Comparison of ENCODE assay signal across 8 mouse cellular contexts in the genomic region with DNA sequence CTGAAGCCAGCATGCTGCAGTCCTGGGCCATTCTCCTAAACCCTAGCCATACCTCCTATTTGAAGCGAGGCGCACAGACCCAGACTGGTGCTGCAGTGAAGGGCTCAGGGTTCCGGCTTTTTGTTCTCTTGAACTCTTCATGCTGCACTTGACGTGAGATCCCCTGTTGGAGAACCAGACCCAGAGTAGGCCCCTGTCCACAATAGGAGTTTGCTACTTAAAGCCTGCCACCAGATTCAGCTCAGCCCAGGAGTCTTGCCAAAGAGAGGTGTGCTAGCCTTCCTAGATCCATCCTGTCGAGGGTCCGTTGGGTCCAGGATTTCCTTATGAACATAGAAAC. TPM values are rescaled to one million over a fixed set of nuclear protein-coding genes. Genes with fewer than 3 reads are reported as not detected.
A peak's percentile ranks its signal among the peaks of the same experiment; 100 is the strongest.
DNase-seq lines count a peak whose midpoint lies in the region; ATAC-seq and TF ChIP-seq lines count a peak whose summit lies in the region.

No protein-coding gene starts in this region.

- TF ChIP-seq CTCF in olfactory bulb, adult 2 months (IDR thresholded peaks at IDR 0.05; ENCODE audit: insufficient read depth, low read depth, low read length), result no peak

- peaks cover 9% of the 10 kb centered on the region; the same call in 1 of the 2 replicates for H3K27me3 ChIP-seq in lung, embryonic 16.5 days (ENCODE audit: control insufficient read depth, insufficient read depth, low read depth, low read length)
- H3K27me3 ChIP-seq in forebrain, embryonic 11.5 days (ENCODE audit: control insufficient read depth, insufficient read depth, low read length), result peaks cover 15% of the 10 kb centered on the region; the same call in 1 of the 2 replicates
- peaks cover 29% of the 10 kb centered on the region for H3K27me3 ChIP-seq in limb, embryonic 13.5 days

- peaks cover 23% of the 10 kb centered on the region for H3K4me1 ChIP-seq in lung, embryonic 16.5 days (replicated peaks; ENCODE audit: control insufficient read depth, insufficient read depth, low read length)
- H3K4me1 ChIP-seq in forebrain, embryonic 11.5 days (replicated peaks; ENCODE audit: control insufficient read depth, insufficient read depth, low read length), result peaks cover 19% of the 10 kb centered on the region
- H3K4me1 ChIP-seq in limb, embryonic 13.5 days, result peaks cover 46% of the 10 kb centered on the region
- H3K4me1 ChIP-seq in olfactory bulb, adult 2 months (ENCODE audit: control insufficient read depth, insufficient read depth, low read length), result peaks cover 22% of the 10 kb centered on the region

- no peak for DNase-seq in lung, postnatal 36 days
- DNase-seq in forebrain, embryonic 11.5 days (ENCODE audit: low spot score), result no peak
- DNase-seq in embryo, embryonic 10.5 days (ENCODE audit: low spot score), result no peak
- DNase-seq in gastrocnemius, postnatal 4 days (ENCODE audit: low spot score in 2 of 2), result no peak
- no peak for DNase-seq in cerebellum, adult 11-12 months

- H3K4me2 ChIP-seq in lung, embryonic 16.5 days (ENCODE audit: low read depth, low read length), result peak overlapping the region; percentile 80
- peak overlapping the region; percentile 92 for H3K4me2 ChIP-seq in forebrain, embryonic 11.5 days (ENCODE audit: low read depth, low read length, severe bottlenecking)
- H3K4me2 ChIP-seq in limb, embryonic 13.5 days (replicated peaks), result peak overlapping the region; percentile 95

- H3K27ac ChIP-seq in lung, embryonic 16.5 days (ENCODE audit: low read length), result no peak overlapping the region; the same call in 1 of the 2 replicates
- H3K27ac ChIP-seq in forebrain, embryonic 11.5 days (ENCODE audit: low read depth, low read length), result peak overlapping the region; percentile 87; the same call in 1 of the 2 replicates
- H3K27ac ChIP-seq in limb, embryonic 13.5 days, result no peak overlapping the region; the same call in 1 of the 2 replicates
- H3K27ac ChIP-seq in olfactory bulb, adult 2 months (ENCODE audit: insufficient read depth, low read depth, low read length), result no peak overlapping the region

- no peak for TF ChIP-seq POLR2A in olfactory bulb, adult 2 months (IDR thresholded peaks at IDR 0.05; ENCODE audit: insufficient read depth, low read depth, low read length)

- 6% methylated on average over 6 of the region's 6 CpGs for WGBS in lung, embryonic 16.5 days
- 7% methylated on average over 6 of the region's 6 CpGs for WGBS in forebrain, embryonic 11.5 days
- 6% methylated on average over 6 of the region's 6 CpGs for WGBS in limb, embryonic 13.5 days
- WGBS in olfactory bulb, adult 2 months, result 10% methylated on average over 6 of the region's 6 CpGs

- H3K9ac ChIP-seq in lung, embryonic 16.5 days (ENCODE audit: low read length), result peak overlapping the region; percentile 90
- peak overlapping the region; percentile 90 for H3K9ac ChIP-seq in forebrain, embryonic 11.5 days (ENCODE audit: low read length)
- peak overlapping the region; percentile 97 for H3K9ac ChIP-seq in limb, embryonic 13.5 days

- ATAC-seq in lung, embryonic 16.5 days (ENCODE audit: low read depth), result no peak
- no peak for ATAC-seq in forebrain, embryonic 11.5 days (replicated peaks; ENCODE audit: low FRiP score)
- no peak for ATAC-seq in limb, embryonic 13.5 days (ENCODE audit: low FRiP score, low read depth)

- H3K9me3 ChIP-seq in lung, embryonic 16.5 days (ENCODE audit: control insufficient read depth, low read length), result no peaks in the 10 kb centered on the region
- H3K9me3 ChIP-seq in forebrain, embryonic 11.5 days (ENCODE audit: control insufficient read depth, low read length), result no peaks in the 10 kb centered on the region
- no peaks in the 10 kb centered on the region for H3K9me3 ChIP-seq in limb, embryonic 13.5 days

- H3K4me3 ChIP-seq in lung, embryonic 16.5 days (ENCODE audit: low read length), result peak overlapping the region; percentile 89
- H3K4me3 ChIP-seq in forebrain, embryonic 11.5 days (ENCODE audit: low read depth, low read length), result peak overlapping the region; percentile 84
- H3K4me3 ChIP-seq in limb, embryonic 13.5 days, result peak overlapping the region; percentile 96
- H3K4me3 ChIP-seq in olfactory bulb, adult 2 months (ENCODE audit: insufficient read depth, low read depth, low read length), result peak overlapping the region; percentile 71

- H3K36me3 ChIP-seq in lung, embryonic 16.5 days (ENCODE audit: control insufficient read depth, insufficient read depth, low read length), result peaks cover 12% of the 10 kb centered on the region
- H3K36me3 ChIP-seq in forebrain, embryonic 11.5 days (ENCODE audit: control insufficient read depth, insufficient read depth, low read length), result peaks cover 11% of the 10 kb centered on the region
- peaks cover 35% of the 10 kb centered on the region for H3K36me3 ChIP-seq in limb, embryonic 13.5 days

RNA-seq across cellular contexts. Expression of a gene that starts 1.0 kb away (rescaled TPM):
- 4.6 and 5.0 TPM in 2 replicates for polyA plus RNA-seq in lung, embryonic 16.5 days (2015; fragmentation: Nextera tagmentation; extraction: Ambion mirVana)
- polyA plus RNA-seq in forebrain, embryonic 11.5 days (2014; fragmentation: Nextera tagmentation; extraction: Ambion mirVana), result 7.5 and 8.9 TPM in 2 replicates
- 11.2 and 11.7 TPM in 2 replicates for polyA plus RNA-seq in limb, embryonic 13.5 days (2015; fragmentation: Nextera tagmentation; extraction: Ambion mirVana)
- polyA plus RNA-seq in olfactory bulb, adult 2 months (2012; ENCODE audit: insufficient read depth, insufficient read length, low replicate concordance, missing spikeins), result 121 and 180 TPM in 2 replicates
- total RNA-seq in gastrocnemius, postnatal 4 days (2021), result 10 to 100 TPM; 48.3 to 50.8 TPM

RNA-seq across cellular contexts. Expression of a gene that starts 16.4 kb away (rescaled TPM):
- polyA plus RNA-seq in lung, embryonic 16.5 days (2015; fragmentation: Nextera tagmentation; extraction: Ambion mirVana), result 458 and 471 TPM in 2 replicates
- 681 and 714 TPM in 2 replicates for polyA plus RNA-seq in forebrain, embryonic 11.5 days (2014; fragmentation: Nextera tagmentation; extraction: Ambion mirVana)
- 612 and 628 TPM in 2 replicates for polyA plus RNA-seq in limb, embryonic 13.5 days (2015; fragmentation: Nextera tagmentation; extraction: Ambion mirVana)
- polyA plus RNA-seq in olfactory bulb, adult 2 months (2012; ENCODE audit: insufficient read depth, insufficient read length, low replicate concordance, missing spikeins), result not detected in 2 replicates
- 100 to 1,000 TPM; 201 TPM for total RNA-seq in gastrocnemius, postnatal 4 days (2021)

RNA-seq across cellular contexts. Expression of a gene that starts 16.5 kb away (rescaled TPM):
- polyA plus RNA-seq in lung, embryonic 16.5 days (2015; fragmentation: Nextera tagmentation; extraction: Ambion mirVana), result 4.0 and 4.7 TPM in 2 replicates
- 16.8 and 17.8 TPM in 2 replicates for polyA plus RNA-seq in forebrain, embryonic 11.5 days (2014; fragmentation: Nextera tagmentation; extraction: Ambion mirVana)
- polyA plus RNA-seq in limb, embryonic 13.5 days (2015; fragmentation: Nextera tagmentation; extraction: Ambion mirVana), result 6.0 and 6.5 TPM in 2 replicates
- not detected in 2 replicates for polyA plus RNA-seq in olfactory bulb, adult 2 months (2012; ENCODE audit: insufficient read depth, insufficient read length, low replicate concordance, missing spikeins)
- total RNA-seq in gastrocnemius, postnatal 4 days (2021), result 1 to 10 TPM; 3.7 to 4.3 TPM

RNA-seq across cellular contexts. Expression of a gene that starts 44.6 kb away (rescaled TPM):
- 26.3 and 27.4 TPM in 2 replicates for polyA plus RNA-seq in lung, embryonic 16.5 days (2015; fragmentation: Nextera tagmentation; extraction: Ambion mirVana)
- polyA plus RNA-seq in forebrain, embryonic 11.5 days (2014; fragmentation: Nextera tagmentation; extraction: Ambion mirVana), result 32.3 and 34.8 TPM in 2 replicates
- polyA plus RNA-seq in limb, embryonic 13.5 days (2015; fragmentation: Nextera tagmentation; extraction: Ambion mirVana), result 29.5 and 29.9 TPM in 2 replicates
- not detected in 2 replicates for polyA plus RNA-seq in olfactory bulb, adult 2 months (2012; ENCODE audit: insufficient read depth, insufficient read length, low replicate concordance, missing spikeins)
- 10 to 100 TPM; 13.4 to 15.0 TPM for total RNA-seq in gastrocnemius, postnatal 4 days (2021)

RNA-seq across cellular contexts. Expression of a gene that starts 49.4 kb away (rescaled TPM):
- 3.0 and 3.5 TPM in 2 replicates for polyA plus RNA-seq in lung, embryonic 16.5 days (2015; fragmentation: Nextera tagmentation; extraction: Ambion mirVana)
- 7.4 and 8.2 TPM in 2 replicates for polyA plus RNA-seq in forebrain, embryonic 11.5 days (2014; fragmentation: Nextera tagmentation; extraction: Ambion mirVana)
- polyA plus RNA-seq in limb, embryonic 13.5 days (2015; fragmentation: Nextera tagmentation; extraction: Ambion mirVana), result 2.7 and 3.3 TPM in 2 replicates
- not detected in 2 replicates for polyA plus RNA-seq in olfactory bulb, adult 2 months (2012; ENCODE audit: insufficient read depth, insufficient read length, low replicate concordance, missing spikeins)
- 10 to 100 TPM; 14.1 to 15.7 TPM for total RNA-seq in gastrocnemius, postnatal 4 days (2021)
